Mouse (Mus musculus) embryonic facial prominence, embryonic 11.5 days (tissue): Measurements from ENCODE around the gene Olfr251. TPM values are rescaled to one million over a fixed set of nuclear protein-coding genes. Genes with fewer than 3 reads are reported as not detected.
"Not testable (repeated sequence)": the region's sequence is repeated elsewhere in the genome, so short reads cannot be mapped to it uniquely, and the experiment has no call there.

Experiments used
- ATAC-seq: fragments of 200-750 bp; cut with Nextera tagmentation; replicated peaks from 2 replicates; pipeline ENCODE4 v1.8.0; 2017; ENCODE audit warnings: low read depth; ENCODE audit not compliant: insufficient number of reproducible peaks, low FRiP score, low TSS enrichment
- DNase-seq: peaks from one replicate; pipeline ENCODE4 v3.0.0-alpha.2; 2015; ENCODE audit warnings: low spot score
- H3K27ac ChIP-seq: fragments of 300-500 bp; sonication (generic); replicated peaks from 2 replicates; pipeline ENCODE4 v1.5.1; 2014; ENCODE audit warnings: mild to moderate bottlenecking, low read depth, low read length, control low read depth
- H3K27me3 ChIP-seq: fragments of 300-500 bp; sonication (generic); 2 replicates; pipeline ENCODE4 v1.6.1; 2014; ENCODE audit warnings: mild to moderate bottlenecking, low read length, moderate library complexity, mixed read lengths; ENCODE audit not compliant: control insufficient read depth, insufficient read depth
- H3K36me3 ChIP-seq: fragments of 300-500 bp; sonication (generic); replicated peaks from 2 replicates; pipeline ENCODE4 v1.6.1; 2014; ENCODE audit warnings: low read depth, mild to moderate bottlenecking, low read length, moderate library complexity, mixed read lengths; ENCODE audit not compliant: control insufficient read depth, insufficient read depth
- H3K4me1 ChIP-seq: fragments of 300-500 bp; sonication (generic); 2 replicates; pipeline ENCODE4 v1.6.1; 2014; ENCODE audit warnings: low read length, mixed read lengths; ENCODE audit not compliant: control insufficient read depth, insufficient read depth
- H3K4me2 ChIP-seq: fragments of 300-500 bp; sonication (generic); 2 replicates; pipeline ENCODE4 v1.6.1; 2014; ENCODE audit warnings: low read depth, mild to moderate bottlenecking, control low read depth, low read length, moderate library complexity
- H3K4me3 ChIP-seq: fragments of 300-500 bp; sonication (generic); 2 replicates; pipeline ENCODE4 v1.5.1; 2014; ENCODE audit warnings: low read depth, low read length, control low read depth
- H3K9ac ChIP-seq: fragments of 300-500 bp; sonication (generic); replicated peaks from 2 replicates; pipeline ENCODE4 v1.6.1; 2014; ENCODE audit warnings: mild to moderate bottlenecking, control low read depth, low read length
- H3K9me3 ChIP-seq: fragments of 300-500 bp; sonication (generic); replicated peaks from 2 replicates; pipeline ENCODE4 v1.6.1; 2016; ENCODE audit warnings: mild to moderate bottlenecking, low read length, inconsistent platforms, mixed read lengths; ENCODE audit not compliant: control insufficient read depth
- WGBS: fragments of 180-500 bp; shearing (Covaris S2); extraction: QIAGEN DNeasy Blood & Tissue Kit; methylation state at CpG from one replicate; pipeline ENCODE4 v1.1.7; 2014; 5-methylcytosine and 5-hydroxymethylcytosine counted together
- polyA plus RNA-seq: library from polyadenylated mRNA; unstranded; fragments of >200 nt; fragmentation: Nextera tagmentation; extraction: Ambion mirVana; gene quantifications from 2 replicates; pipeline ENCODE4 v1.2.1, GENCODE M21; 2014

The Olfr251 gene
- polyA plus RNA-seq: not detected in 2 replicates

- H3K9ac ChIP-seq: no peak within 1 kb of the TSS
- no peaks in the 10 kb centered on the region for H3K36me3 ChIP-seq
- H3K27me3 ChIP-seq: no peaks in the 10 kb centered on the region
- no peaks in the 10 kb centered on the region for H3K4me1 ChIP-seq
- H3K4me2 ChIP-seq: no peak within 1 kb of the TSS
- H3K9me3 ChIP-seq: no peaks in the 10 kb centered on the region
- DNase-seq: no peak
- no peak for ATAC-seq
- H3K4me3 ChIP-seq: no peak within 1 kb of the TSS
- WGBS: 60% methylated on average over 2 of the region's 2 CpGs
- H3K27ac ChIP-seq: no peak within 1 kb of the TSS
Measured at GRCm38 (mm10) chr9:38376786-38377185, at the start of gene Olfr251. Gene Olfr251, plus strand, starts transcription at chr9:38377086.

DNA sequence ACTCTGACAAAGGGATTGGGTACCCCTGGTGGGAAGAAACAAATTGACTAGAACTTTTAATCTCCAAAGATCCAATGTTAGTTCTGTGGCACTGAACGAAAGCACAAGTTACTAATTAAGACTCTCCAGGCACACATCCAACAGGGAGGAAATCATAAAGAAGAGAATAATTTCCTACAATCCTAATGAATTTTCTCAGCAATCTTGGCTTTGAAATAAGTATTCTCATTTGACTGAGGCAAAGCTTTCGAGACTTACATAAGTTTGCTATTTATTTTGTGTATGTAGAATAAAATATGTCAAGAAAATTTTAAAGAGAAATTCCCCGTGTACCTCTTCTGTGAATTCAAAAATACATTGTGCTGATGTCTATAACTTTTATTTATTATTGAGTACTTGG lies 48.1 kb upstream of the Olfr251 start, which contains the start of gene Olfr25:
TSS of gene Olfr25 (plus strand) at position 301 of the 400 bp plus-strand sequence.
- DNase-seq (no peak), ATAC-seq (no peak)
- H3K9ac ChIP-seq: no peak within 1 kb of the TSS
- WGBS: 84% methylated on average over 3 of the region's 3 CpGs
- H3K9me3 ChIP-seq: no peaks in the 10 kb centered on the region
- no peak within 1 kb of the TSS for H3K27ac ChIP-seq
- H3K4me2 ChIP-seq: no peak within 1 kb of the TSS
- no peaks in the 10 kb centered on the region for H3K27me3 ChIP-seq
- H3K4me3 ChIP-seq: no peak within 1 kb of the TSS
- H3K4me1 ChIP-seq: no peaks in the 10 kb centered on the region
- H3K36me3 ChIP-seq: no peaks in the 10 kb centered on the region

DNA sequence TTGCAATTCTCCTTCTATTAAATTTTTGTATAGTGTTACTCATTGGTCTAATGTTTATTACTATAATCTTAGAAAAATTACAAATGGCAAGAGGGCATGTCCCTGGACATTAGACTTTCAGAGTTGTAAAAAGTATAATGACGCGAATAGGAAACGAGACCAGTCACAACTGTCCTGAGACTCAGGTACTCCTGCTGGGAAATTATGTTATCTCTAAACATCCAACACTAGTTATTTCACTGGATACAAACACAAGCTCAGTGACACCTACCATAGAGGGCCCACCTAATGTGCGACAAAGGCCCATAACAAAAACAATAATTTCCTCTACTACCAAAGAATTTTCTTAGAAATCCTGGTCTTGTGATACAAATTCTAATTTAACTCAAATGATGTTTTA lies 28.8 kb upstream of the Olfr251 start, which contains the start of gene Olfr898:
TSS of gene Olfr898 (plus strand) at position 301 of the 400 bp plus-strand sequence.
- WGBS: 96% methylated on average over 4 of the region's 4 CpGs
- no peak within 1 kb of the TSS for H3K9ac ChIP-seq
- no peaks in the 10 kb centered on the region for H3K9me3 ChIP-seq
- ATAC-seq (no peak), DNase-seq (no peak)
- H3K4me1 ChIP-seq: no peaks in the 10 kb centered on the region
- H3K4me3 ChIP-seq: no peak within 1 kb of the TSS
- no peak within 1 kb of the TSS for H3K27ac ChIP-seq
- H3K36me3 ChIP-seq: no peaks in the 10 kb centered on the region
- no peak within 1 kb of the TSS for H3K4me2 ChIP-seq
- H3K27me3 ChIP-seq: no peaks in the 10 kb centered on the region

GRCm38 (mm10) chr9:38366596-38366995 lies 10.3 kb upstream of the Olfr251 start, which contains the start of gene Olfr250:
Gene Olfr250, plus strand, starts transcription at chr9:38366896.
- no peak within 1 kb of the TSS for H3K9ac ChIP-seq
- no peak within 1 kb of the TSS for H3K4me2 ChIP-seq
- H3K36me3 ChIP-seq: no peaks in the 10 kb centered on the region
- H3K27ac ChIP-seq: no peak within 1 kb of the TSS
- H3K27me3 ChIP-seq: no peaks in the 10 kb centered on the region
- 99% methylated on average over 2 of the region's 2 CpGs for WGBS
- no peaks in the 10 kb centered on the region for H3K9me3 ChIP-seq
- H3K4me1 ChIP-seq: no peaks in the 10 kb centered on the region
- ATAC-seq: no peak
- no peak for DNase-seq
- no peak within 1 kb of the TSS for H3K4me3 ChIP-seq

- Histone ChIP-seq H3K27ac (no peak within 1 kb of the TSS), H3K4me1 (no peaks in the 10 kb centered on the region), H3K4me3 (no peak within 1 kb of the TSS), H3K27me3 (no peaks in the 10 kb centered on the region), H3K36me3 (no peaks in the 10 kb centered on the region), H3K4me2 (no peak within 1 kb of the TSS), H3K9ac (no peak within 1 kb of the TSS), H3K9me3 (no peaks in the 10 kb centered on the region)
- 79% methylated on average over 1 of the region's 1 CpGs for WGBS
- no peak for DNase-seq
- ATAC-seq: no peak
Measured at GRCm38 (mm10) chr9:38401398-38401797, 24.5 kb downstream of the Olfr251 start, which contains the start of gene Olfr147. Gene Olfr147, plus strand, starts transcription at chr9:38401698.

DNA sequence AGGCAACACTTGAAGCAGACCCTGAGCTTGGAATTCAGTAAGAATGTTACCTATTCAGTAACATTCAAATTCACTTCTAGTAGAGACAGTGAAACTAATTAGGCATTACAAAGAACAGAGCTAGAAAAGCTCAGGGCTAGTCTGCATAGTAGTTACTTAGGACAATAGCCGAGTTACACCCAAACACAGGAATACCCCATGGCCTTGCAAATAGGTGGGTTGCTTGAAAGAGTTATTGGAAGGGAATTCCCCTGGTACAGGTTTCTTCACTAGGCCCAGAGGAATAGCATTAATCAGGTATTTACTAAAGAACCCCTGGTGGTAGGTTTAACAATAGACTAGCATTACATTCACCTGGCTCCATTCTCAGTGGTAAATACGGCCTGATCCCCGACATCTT lies 30.6 kb downstream of the Olfr251 start:
- H3K9ac ChIP-seq, H3K4me3 ChIP-seq, H3K27me3 ChIP-seq, H3K4me1 ChIP-seq, H3K27ac ChIP-seq, H3K4me2 ChIP-seq, DNase-seq, H3K36me3 ChIP-seq, ATAC-seq, H3K9me3 ChIP-seq: not testable (repeated sequence)
- WGBS: 83% methylated on average over 3 of the region's 3 CpGs

DNA sequence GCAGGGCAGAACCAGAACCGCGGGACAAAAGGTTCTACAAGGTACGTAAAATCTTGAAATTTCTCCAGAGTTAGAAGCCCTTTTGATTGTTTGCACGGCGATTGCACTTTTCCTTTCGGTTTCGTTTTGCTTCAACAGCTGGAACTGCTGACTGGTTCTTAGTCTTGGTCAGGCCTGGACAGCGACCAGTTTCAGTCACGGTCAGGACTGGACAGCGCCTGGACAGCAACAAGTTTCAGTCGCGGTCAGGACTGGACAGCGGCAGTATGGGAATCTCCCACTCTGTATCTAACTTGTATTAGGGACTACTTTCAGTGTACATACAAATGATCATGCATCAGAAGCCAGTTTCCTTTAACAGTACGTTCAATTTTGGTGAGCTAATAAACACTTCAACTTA lies 36.6 kb downstream of the Olfr251 start:
- H3K4me2 ChIP-seq, H3K4me3 ChIP-seq, H3K36me3 ChIP-seq, H3K9me3 ChIP-seq, H3K9ac ChIP-seq, ATAC-seq, H3K4me1 ChIP-seq, H3K27ac ChIP-seq, H3K27me3 ChIP-seq: not testable (repeated sequence)
- WGBS: 89% methylated on average over 14 of the region's 14 CpGs
- DNase-seq: peak; percentile 57

GRCm38 (mm10) chr9:38423801-38424200 lies 46.9 kb downstream of the Olfr251 start:
- no peak overlapping the region for H3K4me3 ChIP-seq
- H3K9me3 ChIP-seq: no peaks in the 10 kb centered on the region
- no peak for ATAC-seq
- H3K4me2 ChIP-seq: no peak overlapping the region
- no peak for DNase-seq
- no peaks in the 10 kb centered on the region for H3K4me1 ChIP-seq
- no peaks in the 10 kb centered on the region for H3K36me3 ChIP-seq
- H3K27ac ChIP-seq: no peak overlapping the region
- no peaks in the 10 kb centered on the region for H3K27me3 ChIP-seq
- no peak overlapping the region for H3K9ac ChIP-seq
